Mouse (Mus musculus) natural killer cell, adult 2 months (primary cell): ENCODE data around the gene Cend1.
A peak's percentile ranks its signal among the peaks of the same experiment; 100 is the strongest.
"Not testable (repeated sequence)": the region's sequence is repeated elsewhere in the genome, so short reads cannot be mapped to it uniquely, and the experiment has no call there.

Experiments
- DNase-seq, 2 experiments: peaks; one replicate each; pipeline ENCODE4 v3.0.0; 2022; ENCODE audit warnings: low spot score in 2 of 2

The Cend1 gene

DNA sequence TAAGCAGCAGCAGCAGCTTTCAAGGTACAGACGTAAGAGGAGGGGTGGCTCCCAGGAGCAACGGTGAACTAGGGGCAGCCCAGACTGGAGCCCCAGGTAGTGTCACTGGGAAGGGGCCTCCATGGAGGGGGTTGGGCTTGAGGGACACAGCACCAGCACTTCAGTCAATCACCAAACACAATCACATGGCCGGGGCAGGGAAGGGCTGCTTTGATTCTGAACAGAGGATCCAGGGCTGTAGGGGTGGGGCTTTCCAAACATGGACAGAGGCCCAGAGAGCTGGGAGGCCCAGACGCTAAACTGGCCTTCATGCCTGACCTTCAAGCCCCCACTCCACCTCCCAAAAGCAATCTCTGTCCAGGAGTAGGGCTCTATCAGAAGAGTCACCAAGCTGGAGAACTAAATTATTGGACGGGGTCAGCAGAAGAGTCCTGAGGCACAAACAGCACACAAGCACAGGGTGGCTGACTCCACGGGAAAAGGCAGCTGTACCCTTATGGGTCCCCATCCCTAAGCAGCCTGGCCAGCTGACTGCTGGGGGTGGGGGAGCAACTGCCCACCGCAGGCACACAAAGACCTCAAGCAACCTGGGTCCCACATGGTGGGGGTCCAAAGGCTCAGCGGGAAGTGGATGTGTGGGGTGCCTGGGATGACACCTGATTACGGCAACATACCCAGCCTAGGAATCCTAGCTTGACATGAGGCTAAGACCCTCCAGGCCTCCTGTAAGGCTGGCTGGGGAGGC, 721 bp upstream of the Cend1 start:
- DNase-seq: no peak

DNA sequence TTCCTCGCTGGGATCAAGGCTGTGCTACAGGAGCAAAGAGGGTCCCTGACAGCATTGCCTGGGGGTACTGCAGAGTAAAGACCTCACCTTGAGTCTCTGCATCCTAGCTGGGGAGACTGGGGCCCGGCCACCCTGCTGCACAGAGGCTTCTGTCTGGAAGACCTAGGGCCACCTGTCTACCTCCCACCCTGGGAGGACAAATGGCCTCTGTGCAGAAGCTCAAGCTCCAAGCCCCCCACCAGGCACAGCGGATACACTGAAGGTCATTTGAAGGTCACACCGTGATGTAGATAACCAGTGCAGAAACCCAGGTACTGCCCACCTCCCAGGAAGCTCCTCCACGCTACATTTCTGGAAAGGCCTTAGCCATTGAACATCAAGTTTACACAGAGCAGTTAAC, 590 bp downstream of the Cend1 start:
- no peak for DNase-seq

DNA sequence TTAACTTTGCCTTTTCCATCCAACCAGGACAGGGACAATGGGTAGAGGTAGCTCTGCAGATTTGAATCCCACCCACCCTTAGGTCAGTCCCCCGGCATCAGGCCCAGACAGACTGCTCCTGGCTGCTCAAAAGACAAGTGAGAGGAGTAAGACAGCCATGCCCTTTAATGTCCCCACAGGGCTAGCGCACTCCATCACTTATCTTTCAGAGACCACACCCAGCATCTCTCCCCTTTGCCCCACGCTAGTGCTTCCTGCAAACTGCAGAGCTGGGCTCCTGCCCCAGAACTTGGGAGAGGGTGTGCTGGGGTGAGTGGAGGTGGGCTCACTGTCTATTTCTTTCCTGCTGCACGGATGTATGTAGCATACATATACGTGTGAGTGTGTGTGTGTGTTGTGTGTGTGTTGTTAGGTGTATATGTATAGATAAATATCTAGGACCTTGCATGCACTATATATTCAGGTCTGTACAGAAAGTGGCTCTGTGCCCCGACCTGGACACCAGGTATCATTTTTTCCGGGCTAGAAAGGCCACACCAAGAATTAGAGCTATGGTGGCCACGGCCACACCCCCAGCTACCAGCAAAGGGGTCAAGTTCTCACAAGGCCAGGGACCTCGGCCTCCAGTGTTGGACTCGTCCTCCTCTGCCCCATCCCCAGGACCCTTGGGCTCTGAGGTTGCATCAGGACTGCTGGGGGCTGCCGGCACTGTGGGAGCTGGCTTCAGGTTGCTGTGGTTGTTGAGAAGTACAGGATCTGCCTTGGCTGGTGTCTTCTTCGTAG, 2.2 kb downstream of the Cend1 start:
- DNase-seq: no peak

DNA sequence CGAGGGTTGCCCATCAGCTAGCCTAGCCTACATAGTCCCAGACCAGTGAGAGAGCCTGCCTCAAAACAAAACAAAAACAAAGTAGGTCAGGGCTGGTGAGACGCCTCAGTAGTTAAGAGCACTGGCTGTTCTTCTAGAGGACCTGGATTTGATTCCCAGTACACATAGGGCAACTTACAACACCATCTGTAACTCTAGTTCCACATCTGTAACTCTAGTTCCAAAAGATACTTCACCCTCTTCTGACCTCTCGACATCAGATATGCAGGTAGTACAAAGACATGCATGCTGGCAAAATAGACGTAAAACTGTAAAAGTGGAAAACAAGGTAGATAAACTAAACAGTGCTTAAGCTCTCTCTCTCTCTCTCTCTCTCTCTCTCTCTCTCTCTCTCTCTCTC, 5.5 kb downstream of the Cend1 start:
- no peak for DNase-seq

DNA sequence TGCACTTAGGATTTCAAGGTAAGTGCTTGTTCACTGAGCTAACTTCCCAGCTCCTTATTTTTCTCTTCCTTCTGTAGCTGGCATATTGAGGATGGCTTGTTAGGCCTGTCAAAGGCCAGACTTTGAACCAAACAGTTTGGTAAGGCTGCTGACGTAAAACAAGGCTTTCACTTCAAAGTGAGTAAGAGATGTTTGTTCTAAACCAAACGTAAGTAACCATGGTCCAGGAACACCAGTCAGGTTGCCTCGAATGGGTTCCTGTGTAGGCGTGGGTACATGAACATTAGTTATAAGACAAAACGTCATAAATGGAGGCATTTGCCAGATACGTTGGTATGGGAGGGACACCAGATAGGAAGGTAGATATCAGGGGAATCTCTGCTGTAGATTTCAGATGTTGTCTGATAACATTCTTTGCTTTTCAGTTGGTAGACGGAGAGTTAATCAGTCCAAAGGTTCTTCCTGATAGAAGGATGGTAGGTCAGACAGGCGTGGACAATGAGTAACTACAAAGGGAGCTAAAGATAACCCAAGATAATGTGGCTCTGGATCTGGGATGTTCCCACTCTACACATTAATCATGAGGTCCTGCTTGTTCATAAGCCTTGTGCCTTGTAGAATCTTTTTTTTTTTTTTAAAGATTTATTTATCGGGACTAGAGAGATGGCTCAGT, 9.1 kb downstream of the Cend1 start:
- DNase-seq: no peak

DNA sequence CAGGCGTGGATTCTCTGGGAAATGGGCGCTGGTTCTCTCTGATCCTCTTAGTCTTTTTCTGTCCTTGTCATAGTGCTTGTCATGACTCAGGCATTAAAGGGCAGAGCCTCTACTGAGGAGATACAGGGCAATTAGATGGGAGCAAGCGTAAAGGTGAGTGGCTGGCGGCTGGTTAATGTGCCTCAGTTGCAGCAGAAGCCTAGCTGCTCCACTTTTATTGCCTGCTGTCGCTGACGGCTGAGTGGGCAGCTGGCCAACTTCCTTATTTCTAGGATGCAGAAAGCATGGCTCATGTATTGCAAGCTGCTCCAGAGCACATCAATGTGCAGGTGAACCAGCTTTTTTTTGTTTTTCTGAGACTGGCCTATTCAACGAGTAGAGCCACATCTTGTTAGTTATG, 10.3 kb downstream of the Cend1 start:
- DNase-seq: no peak

DNA sequence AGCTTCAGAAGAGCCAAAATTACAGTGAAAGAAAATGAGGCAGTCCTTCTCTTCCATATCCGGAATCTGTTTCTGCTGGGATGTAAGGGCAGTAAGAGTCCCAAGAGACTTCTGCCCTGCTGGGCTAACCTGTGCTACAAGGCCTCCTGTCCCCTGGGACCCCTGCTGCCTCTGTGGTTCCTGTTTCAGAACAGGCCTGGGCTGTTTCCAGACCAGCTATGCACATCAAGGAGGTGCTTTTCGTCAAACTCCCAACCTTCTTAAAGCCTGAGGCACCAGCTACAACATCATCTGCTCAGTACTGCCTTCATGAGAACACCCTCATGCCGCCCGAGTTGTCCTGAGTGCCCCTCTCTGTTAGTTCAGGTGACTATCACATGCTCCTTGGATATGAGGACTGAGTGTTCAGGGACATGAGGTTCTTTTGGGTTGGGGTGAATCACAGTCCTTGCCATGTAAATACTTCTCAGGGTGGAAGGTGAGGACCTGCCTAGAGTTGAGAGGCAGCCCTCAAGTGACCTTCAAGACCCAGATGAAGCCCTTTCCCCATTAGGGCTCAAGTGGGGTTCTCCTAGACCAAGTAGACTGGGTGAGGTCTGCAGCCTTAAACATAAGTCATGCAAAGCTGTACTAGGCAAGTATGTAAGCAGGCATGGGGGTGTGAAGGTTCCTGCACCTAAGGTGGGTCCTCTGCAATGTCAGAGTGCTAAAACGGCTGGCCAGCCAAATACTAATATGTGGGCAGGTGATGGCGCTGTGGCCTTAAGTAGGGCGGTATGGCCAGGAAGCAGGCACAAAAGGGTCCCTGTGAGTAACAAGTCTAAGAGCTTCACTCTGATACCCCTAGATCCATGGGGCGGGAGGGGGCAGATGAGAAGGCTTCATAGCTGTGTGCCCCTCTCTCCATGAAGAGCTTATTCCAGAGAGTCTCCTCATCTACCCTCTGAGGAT, 11.3 kb downstream of the Cend1 start:
- DNase-seq: no peak

DNA sequence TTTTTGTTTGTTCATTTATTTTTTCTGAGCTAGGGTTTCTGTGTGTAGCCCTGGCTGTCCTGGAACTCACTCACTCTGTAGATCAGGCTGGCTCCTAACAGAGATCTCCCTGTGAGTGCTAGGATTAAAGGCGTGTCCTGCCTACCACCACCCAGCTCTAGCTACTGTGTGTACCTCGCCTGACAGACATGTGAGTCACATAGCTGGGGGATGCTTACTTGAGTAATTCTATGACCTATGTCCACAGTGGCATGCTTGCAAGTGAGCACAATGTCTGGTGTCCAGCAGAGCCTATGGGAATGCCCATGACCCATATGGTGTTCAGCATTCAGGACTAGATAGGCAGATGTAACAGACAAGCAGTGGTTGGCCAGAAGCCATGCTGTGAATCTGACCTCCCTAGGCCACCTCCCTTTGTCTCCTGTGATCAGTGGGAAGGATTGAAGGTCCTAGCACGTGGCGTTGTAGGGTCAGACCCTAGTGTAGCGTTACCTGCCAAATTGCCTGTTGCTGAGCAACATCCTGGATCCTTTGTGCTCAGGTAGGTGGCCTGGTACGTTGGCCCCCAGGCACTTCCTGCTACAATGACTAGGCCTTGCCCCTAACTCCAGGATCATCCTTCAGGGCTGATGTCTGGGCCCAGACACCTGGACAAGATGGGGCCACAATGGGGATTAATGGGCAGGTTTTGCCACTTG, 13.0 kb downstream of the Cend1 start:
- no peak for DNase-seq

DNA sequence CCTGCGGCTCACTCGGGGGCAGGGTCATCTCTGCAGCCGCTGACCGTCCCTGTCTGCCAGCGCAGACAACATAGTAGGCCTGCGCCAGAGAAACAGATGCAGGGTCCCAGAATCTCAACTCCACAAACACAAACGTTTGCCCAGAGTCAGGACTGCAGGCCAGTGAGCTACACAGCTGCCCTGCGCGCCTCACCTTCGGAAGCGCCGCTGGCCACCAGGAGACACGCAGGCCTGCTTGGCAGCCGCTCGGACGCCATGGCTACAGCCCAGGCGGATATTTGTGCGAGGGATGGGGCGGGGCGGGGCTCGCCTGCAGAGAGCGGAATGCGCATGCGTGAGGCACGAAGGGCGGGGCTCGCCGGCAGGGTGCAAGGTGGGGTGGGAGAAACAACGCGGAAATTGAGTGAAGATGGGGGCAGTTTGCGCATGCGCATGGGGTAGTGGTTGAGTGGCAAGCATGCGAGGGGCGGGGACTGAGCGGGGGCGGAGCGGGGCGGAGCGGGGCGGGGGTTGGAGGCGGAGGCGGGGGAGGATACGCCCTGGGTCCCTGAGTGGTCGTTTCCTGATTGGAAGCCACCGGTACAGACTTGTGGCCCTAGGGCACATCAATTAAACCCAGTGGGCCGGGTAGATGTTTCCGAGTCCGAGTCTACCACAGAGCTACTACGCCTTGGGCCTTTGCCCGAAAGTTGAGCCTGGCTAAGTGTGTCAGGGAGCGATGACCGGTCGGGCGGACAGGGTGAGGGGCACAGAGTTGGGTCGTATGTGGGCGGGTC, 15.3 kb downstream of the Cend1 start, which contains the start of gene Gatd1:
Gene Gatd1, minus strand, starts transcription at position 328 of the 776 bp plus-strand sequence.
- peak; percentile 99 for DNase-seq

DNA sequence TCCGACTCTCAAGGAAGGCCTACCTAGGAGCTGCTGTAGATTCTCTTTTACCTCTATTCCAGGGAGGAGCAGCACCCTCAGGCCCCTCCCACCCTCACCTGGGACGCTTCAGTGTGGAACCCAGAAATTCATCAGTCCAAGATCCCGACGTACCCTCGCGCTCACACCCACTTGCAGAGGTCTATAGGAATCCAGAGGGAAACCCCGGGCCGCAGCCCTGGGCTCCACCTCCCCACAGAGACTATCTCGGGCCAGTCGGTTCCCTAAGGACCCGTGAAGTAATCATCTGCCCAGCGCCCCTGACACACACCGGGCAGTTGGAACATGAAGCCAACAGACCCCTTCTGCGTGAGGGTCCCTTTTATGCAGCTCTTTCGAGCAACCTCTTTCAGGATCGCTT, 16.0 kb downstream of the Cend1 start:
- DNase-seq: no peak

DNA sequence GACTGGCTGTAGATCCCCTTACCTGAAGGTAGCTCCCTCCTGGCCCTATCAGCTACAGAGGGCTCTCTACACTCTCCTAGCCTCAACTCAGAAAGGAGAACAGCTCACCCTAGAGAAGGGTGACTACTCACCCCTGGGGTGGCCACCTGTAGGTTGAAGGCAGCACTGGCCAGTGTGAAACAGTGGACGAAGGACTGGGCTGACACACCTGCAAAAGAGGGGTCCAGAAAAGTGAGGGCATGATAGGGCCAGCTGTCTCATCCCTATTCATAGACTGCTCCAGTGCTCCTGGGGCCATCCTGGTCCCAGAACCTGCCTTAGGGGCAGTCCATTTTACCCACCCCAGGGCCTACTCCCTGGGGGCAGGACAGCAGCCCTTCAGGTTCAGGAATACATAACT, 17.6 kb downstream of the Cend1 start:
- DNase-seq: no peak

DNA sequence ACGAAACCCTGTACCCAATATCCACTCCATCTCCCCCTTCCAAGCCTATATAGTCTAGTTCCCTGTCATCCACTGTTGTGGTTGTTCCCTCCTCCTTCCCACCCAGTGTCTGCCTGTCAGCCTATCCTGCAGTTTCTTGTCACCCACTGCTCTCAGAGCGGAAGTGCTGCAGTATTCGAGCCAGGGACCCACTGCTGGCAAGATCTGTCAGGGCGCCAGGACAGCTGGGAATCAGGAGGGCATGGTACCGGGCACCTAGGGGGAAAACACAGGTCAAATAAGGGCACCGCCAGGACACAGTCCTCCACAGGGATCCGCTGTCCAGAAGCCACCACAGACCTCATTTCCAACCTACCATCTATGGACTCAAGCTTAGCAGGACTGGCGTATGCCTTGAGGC, 18.7 kb downstream of the Cend1 start:
- DNase-seq: no peak

DNA sequence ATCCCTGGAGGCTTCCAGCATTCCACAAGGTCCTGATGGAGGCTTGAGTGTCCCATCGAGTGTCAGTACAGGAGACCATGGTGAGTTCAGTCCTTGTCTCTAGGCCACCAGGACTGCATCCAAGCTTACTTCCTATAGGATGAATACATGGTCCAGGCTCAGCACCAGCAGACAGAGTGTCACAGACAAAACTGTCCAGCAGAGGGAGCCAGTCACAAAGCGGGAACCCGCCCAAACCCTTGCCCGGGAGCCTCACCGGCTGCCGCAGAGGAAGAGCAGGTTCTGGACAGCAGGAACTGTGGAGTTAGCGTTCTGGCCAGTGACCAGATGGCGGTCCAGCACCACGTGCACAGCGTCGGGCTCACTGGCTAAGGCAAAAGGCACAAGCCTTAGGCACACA, 20.5 kb downstream of the Cend1 start:
- peak; percentile 71 to 81 for DNase-seq

DNA sequence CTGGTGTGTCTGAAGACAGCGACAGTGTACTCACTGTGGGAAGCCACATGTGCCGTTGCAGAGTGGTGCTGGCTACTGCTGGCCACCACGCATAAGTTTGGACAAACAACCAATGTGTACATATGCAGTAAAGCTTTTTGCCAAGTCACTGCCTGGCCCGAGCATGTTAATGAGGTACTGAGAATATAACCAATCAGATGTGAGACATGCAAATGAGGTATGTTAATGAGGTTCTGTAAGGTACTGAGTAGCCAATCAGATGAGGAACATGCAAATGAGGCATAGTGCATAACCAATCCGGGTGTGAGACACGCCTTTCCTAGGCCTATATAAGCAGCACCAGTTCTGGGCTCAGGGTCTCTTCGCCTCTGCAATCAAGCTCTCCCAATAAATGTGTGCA, 21.6 kb downstream of the Cend1 start:
- not testable (repeated sequence) for DNase-seq

DNA sequence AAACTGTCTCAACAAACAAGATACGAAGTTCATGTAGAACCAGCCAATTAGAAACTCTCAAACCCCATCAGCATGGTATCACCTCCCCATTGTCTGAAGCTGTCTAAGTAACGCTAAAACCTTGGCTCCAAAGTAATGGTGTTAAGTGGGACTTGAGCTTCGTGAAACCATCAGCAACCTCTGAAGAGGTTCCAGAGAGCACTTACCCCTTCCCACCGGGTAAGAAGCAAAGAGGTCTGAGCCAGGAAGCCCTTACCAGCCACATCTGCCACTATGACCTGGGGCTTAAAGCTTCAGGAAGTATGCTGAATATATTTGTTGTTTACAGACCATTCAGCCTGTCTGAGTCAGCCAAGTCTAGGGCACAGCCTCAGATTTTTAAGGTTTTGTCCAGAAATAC, 23.8 kb downstream of the Cend1 start:
- no peak for DNase-seq

DNA sequence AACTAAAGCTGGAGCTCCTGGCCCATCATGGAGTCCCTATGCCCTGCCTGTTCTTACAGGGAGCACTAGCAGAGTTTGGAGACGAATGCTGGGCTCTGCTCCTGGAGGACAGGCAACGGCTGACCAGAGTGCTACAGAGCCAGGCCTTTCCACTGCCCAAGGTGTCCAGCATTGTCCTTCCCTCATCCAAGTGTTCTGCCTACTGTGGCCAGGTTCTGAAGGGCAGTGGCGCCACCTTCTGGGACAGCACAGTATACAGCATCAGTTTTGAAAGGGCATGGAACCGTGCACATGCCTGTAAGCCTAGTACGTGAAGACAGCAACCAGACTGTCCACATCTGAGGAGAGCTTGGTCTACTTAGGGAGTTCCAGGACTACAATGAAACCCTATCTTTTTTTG, 26.0 kb downstream of the Cend1 start:
- DNase-seq: peak; percentile 36 to 57

DNA sequence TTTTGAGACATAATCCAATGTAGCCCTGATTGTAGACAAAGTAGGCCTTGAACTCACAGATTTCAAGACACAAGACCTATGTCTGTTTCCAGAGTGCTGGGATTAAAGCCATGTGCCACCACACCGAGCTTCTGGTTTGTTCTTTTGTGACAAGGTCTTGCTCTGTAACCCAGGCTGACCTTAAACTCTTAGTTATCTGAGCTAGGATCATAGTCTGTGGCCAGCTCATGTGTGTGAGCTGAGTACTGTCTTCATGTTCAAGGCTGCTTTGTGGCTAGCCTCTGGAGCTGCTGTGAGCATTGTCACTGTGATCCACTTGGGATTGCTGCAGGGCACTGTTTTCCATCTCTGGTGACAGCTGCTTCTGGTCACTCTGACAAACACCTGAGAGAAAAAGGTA, 33.9 kb downstream of the Cend1 start:
- no peak for DNase-seq

DNA sequence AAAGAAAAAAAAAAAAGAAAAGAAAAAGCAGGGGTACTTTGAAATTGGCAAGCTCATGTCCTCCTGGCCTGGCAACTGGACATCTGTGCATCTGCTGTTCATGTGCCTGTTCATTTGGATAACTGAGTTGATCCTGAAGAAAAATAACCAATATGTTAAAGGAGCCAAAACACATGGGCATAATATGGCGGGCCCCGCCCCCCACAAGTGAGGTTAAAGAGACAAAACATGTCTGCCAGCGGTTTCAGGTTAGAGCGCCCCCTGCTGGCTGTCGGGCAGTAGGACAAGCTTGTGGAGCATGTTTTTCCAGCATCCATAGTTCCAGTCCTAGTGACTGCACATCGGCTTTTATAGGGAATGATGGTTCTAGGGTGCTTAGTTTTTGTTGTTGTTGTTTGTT, 34.5 kb downstream of the Cend1 start:
- DNase-seq: peak; percentile 64 to 80

DNA sequence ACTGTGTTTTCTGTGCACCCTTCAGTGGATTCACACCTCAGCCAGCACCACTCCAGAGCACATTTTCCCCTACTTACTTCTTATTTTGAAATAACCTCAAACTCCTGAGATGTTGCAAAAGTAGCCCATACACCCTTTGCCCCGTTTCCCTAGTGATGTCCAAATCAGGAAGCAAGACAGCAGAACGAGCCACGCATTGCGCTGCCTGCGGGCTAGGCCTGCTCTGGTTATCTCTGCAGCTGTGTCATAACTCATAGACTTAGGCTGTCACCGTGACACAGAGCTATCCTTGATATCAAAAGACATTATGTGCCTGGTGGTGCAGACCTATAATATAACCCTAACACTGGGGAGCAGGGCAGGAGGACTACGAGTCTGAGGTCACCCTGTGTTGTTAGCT, 35.1 kb downstream of the Cend1 start:
- DNase-seq: no peak

DNA sequence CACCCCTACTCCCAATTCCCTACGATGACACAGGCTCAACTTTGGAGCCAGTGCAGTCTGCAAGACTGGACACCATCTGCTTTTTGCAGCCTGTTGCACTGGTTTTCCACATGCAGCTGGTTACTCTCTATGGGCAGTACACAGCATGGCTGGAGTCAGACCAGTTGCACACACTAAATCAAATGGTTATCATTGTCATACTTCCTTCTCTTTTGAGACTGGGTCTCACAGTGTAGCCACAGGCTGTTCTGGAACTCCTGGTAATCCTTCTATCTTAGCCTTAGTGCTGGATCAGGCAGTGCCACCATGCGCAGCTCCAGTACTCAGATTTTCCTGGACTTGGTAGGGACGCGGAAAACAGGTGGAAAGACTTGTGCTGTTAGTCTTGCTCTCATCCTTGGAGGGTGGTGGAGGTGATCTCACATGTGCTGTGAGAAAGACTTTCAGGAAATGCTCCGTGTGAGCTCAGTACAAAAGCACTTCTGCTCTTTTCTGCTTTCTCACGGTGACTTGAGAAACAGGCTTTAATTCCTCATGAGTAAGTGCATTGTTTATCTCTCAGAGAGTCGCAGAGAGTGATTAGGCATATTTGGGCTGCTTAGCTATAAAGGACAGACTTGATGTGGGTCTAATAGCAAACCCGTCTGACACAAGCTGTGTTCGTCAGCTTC, 36.6 kb downstream of the Cend1 start:
- DNase-seq: no peak
